Mouse (Mus musculus) midbrain, postnatal 0 days (tissue): ENCODE results near the gene Hic2. TPM values are rescaled to one million over a fixed set of nuclear protein-coding genes. Genes with fewer than 3 reads are reported as not detected.
A peak's percentile ranks its signal among the peaks of the same experiment; 100 is the strongest.

ENCODE experiments used
- ATAC-seq: fragments of 200-750 bp; cut with Nextera tagmentation; 2 replicates; pipeline ENCODE4 v1.8.0; 2017; ENCODE audit warnings: moderate number of reproducible peaks, mild to moderate bottlenecking, moderate TSS enrichment, moderate library complexity; ENCODE audit not compliant: low FRiP score
- DNase-seq: peaks from one replicate; pipeline ENCODE4 v3.0.0-alpha.2; 2015; ENCODE audit warnings: low spot score
- H3K27ac ChIP-seq: fragments of 300-500 bp; sonication (generic); 2 replicates; pipeline ENCODE4 v1.5.1; 2014; ENCODE audit warnings: low read depth, mild to moderate bottlenecking, low read length, mixed read lengths
- H3K27me3 ChIP-seq: fragments of 300-500 bp; sonication (generic); 2 replicates; pipeline ENCODE4 v1.6.1; 2014; ENCODE audit warnings: low read length, control low read depth, mixed read lengths; ENCODE audit not compliant: insufficient read depth
- H3K36me3 ChIP-seq: fragments of 300-500 bp; sonication (generic); 2 replicates; pipeline ENCODE4 v1.6.1; 2014; ENCODE audit warnings: low read length, control low read depth, mixed read lengths; ENCODE audit not compliant: insufficient read depth
- H3K4me1 ChIP-seq: fragments of 300-500 bp; sonication (generic); 2 replicates; pipeline ENCODE4 v1.6.1; 2014; ENCODE audit warnings: mild to moderate bottlenecking, control low read depth, antibody characterized with exemption, low read length, mixed read lengths; ENCODE audit not compliant: insufficient read depth
- H3K4me2 ChIP-seq: fragments of 300-500 bp; sonication (generic); 2 replicates; pipeline ENCODE4 v1.6.1; 2014; ENCODE audit warnings: low read depth, mild to moderate bottlenecking, low read length, mixed read lengths; ENCODE audit not compliant: poor library complexity, severe bottlenecking
- H3K4me3 ChIP-seq: fragments of 300-500 bp; sonication (generic); 2 replicates; pipeline ENCODE4 v1.5.1; 2014; ENCODE audit warnings: low read depth, mild to moderate bottlenecking, low read length, moderate library complexity
- H3K9ac ChIP-seq: fragments of 300-500 bp; sonication (generic); replicated peaks from 2 replicates; pipeline ENCODE4 v1.6.1; 2014; ENCODE audit warnings: mild to moderate bottlenecking, low read length, moderate library complexity, mixed read lengths; ENCODE audit not compliant: poor library complexity, severe bottlenecking
- H3K9me3 ChIP-seq: fragments of 300-500 bp; sonication (generic); 2 replicates; pipeline ENCODE4 v1.6.1; 2016; ENCODE audit warnings: low read length, control low read depth
- CTCF ChIP-seq: IDR thresholded peaks from 2 replicates; pipeline ENCODE4 v1.5.1; 2016; ENCODE audit warnings: antibody characterized with exemption, mild to moderate bottlenecking
- WGBS: fragments of 180-500 bp; shearing (Covaris S2); extraction: QIAGEN DNeasy Blood & Tissue Kit; methylation state at CpG from one replicate; pipeline ENCODE4 v1.1.7; 2014; 5-methylcytosine and 5-hydroxymethylcytosine counted together
- polyA plus RNA-seq: library from polyadenylated mRNA; unstranded; fragments of >200 nt; fragmentation: Nextera tagmentation; extraction: Ambion mirVana; gene quantifications from 2 replicates; pipeline ENCODE4 v1.2.1, GENCODE M21; 2015
- total RNA-seq: library from RNA; depleted of rRNA; stranded (reverse); fragments of >200 nt; gene quantifications from 2 replicates; pipeline ENCODE4 v1.2.3, GENCODE M21; 2014

Gene Hic2
- total and polyA plus RNA-seq, 2 experiments from 2014 or later: 5.4 to 13.8 TPM

DNA sequence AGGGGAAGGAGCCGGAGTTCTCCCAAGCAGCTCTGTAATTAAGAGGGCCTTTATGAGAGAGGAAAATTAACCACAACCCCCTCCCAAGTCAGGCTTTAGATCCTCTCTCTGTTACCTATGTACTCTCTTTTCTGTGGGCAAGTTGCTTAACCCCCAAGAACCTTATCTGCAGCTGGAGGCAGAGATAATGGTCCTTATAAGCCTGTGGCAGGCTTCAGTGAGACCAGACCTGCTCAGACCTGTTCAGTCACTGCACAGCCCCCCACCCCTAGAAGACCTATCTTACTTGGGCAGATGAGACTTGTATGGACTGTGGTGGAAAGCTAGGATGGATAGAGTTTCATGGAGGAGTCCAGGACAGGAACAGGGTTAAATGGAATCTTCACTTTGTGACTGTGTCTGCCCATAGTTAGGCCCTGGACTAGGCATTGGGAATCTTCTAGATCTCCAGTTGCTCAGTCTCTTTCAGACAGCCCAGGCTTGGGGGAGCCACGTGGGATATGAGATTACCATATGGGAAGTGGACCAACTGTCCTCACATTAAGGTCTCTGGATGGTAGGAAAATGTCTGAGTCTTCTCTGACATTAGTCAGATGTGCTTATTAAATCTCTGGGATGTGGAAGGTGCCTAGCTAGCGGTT lies 18.8 kb downstream of the Hic2 start:
- 77% methylated on average over 3 of the region's 3 CpGs for WGBS
- peak; percentile 32; the same call in 1 of the 2 replicates for ATAC-seq
- TF ChIP-seq CTCF: no peak
- H3K4me2 ChIP-seq: no peak overlapping the region
- DNase-seq: no peak
- no peak overlapping the region for H3K9ac ChIP-seq
- H3K4me3 ChIP-seq: no peak overlapping the region
- no peaks in the 10 kb centered on the region for H3K27me3 ChIP-seq
- H3K36me3 ChIP-seq: peaks cover 8% of the 10 kb centered on the region
- H3K27ac ChIP-seq: no peak overlapping the region
- peaks cover 7% of the 10 kb centered on the region; the same call in 1 of the 2 replicates for H3K4me1 ChIP-seq
- no peaks in the 10 kb centered on the region for H3K9me3 ChIP-seq

DNA sequence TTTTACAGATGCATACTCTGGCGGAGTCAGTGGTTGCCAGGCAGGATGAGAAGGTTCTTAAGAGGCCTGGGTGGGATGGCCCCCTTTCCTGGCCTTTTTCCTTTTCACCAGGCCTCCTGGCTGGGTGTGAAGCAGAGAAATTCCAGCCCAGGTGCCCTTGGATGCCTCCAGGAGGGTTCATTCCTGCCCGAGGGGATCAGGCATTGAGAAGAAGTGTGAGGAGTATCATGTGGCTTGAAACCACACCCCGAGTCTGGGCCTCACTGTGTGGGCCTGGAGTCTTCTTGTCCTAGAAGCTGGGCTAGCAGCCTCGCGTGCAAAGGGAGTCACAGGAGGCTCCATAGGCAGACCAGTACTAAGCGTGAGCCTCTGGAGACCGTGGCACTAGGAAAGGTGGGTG lies 19.5 kb downstream of the Hic2 start:
- 69% methylated on average over 7 of the region's 7 CpGs for WGBS
- no peak overlapping the region for H3K4me2 ChIP-seq
- H3K36me3 ChIP-seq: peaks cover 15% of the 10 kb centered on the region
- H3K27me3 ChIP-seq: no peaks in the 10 kb centered on the region
- H3K4me1 ChIP-seq: peaks cover 7% of the 10 kb centered on the region; the same call in 1 of the 2 replicates
- H3K4me3 ChIP-seq: no peak overlapping the region
- H3K27ac ChIP-seq: no peak overlapping the region
- TF ChIP-seq CTCF: no peak
- no peak overlapping the region for H3K9ac ChIP-seq
- H3K9me3 ChIP-seq: no peaks in the 10 kb centered on the region
- ATAC-seq: no peak
- no peak for DNase-seq

GRCm38 (mm10) chr16:17254005-17254597 lies 20.7 kb downstream of the Hic2 start:
- Histone ChIP-seq H3K4me1 (peaks cover 7% of the 10 kb centered on the region; the same call in 1 of the 2 replicates), H3K36me3 (peaks cover 27% of the 10 kb centered on the region), H3K4me2 (no peak overlapping the region), H3K4me3 (no peak overlapping the region), H3K27ac (no peak overlapping the region), H3K9me3 (no peaks in the 10 kb centered on the region), H3K27me3 (no peaks in the 10 kb centered on the region), H3K9ac (no peak overlapping the region)
- DNase-seq: no peak
- WGBS: 18% methylated on average over 4 of the region's 4 CpGs
- no peak for ATAC-seq
- no peak for TF ChIP-seq CTCF

- H3K27me3 ChIP-seq: no peaks in the 10 kb centered on the region
- no peak for TF ChIP-seq CTCF
- H3K9ac ChIP-seq: no peak overlapping the region
- no peak for ATAC-seq
- DNase-seq: no peak
- H3K4me2 ChIP-seq: no peak overlapping the region
- WGBS: 88% methylated on average over 2 of the region's 2 CpGs
- H3K36me3 ChIP-seq: peaks cover 29% of the 10 kb centered on the region
- H3K27ac ChIP-seq: no peak overlapping the region
- no peak overlapping the region for H3K4me3 ChIP-seq
- H3K4me1 ChIP-seq: peaks cover 7% of the 10 kb centered on the region; the same call in 1 of the 2 replicates
- H3K9me3 ChIP-seq: no peaks in the 10 kb centered on the region
Observed at GRCm38 (mm10) chr16:17255270-17255669, 21.9 kb downstream of the Hic2 start.

GRCm38 (mm10) chr16:17257359-17257821 lies 24.0 kb downstream of the Hic2 start:
- H3K4me2 ChIP-seq: no peak overlapping the region
- H3K4me3 ChIP-seq: no peak overlapping the region
- H3K27ac ChIP-seq: no peak overlapping the region
- 85% methylated on average over 9 of the region's 9 CpGs for whole genome bisulfite sequencing
- no peak for TF ChIP-seq CTCF
- ATAC-seq (0 out of 2 replicates have a peak, but pooled peaks have one; percentile 27), DNase-seq (peak; percentile 73)
- peaks cover 36% of the 10 kb centered on the region for H3K36me3 ChIP-seq
- peaks cover 7% of the 10 kb centered on the region; the same call in 1 of the 2 replicates for H3K4me1 ChIP-seq
- H3K27me3 ChIP-seq: no peaks in the 10 kb centered on the region
- no peaks in the 10 kb centered on the region for H3K9me3 ChIP-seq
- no peak overlapping the region for H3K9ac ChIP-seq

- Histone ChIP-seq H3K27me3 (no peaks in the 10 kb centered on the region), H3K4me1 (peaks cover 5% of the 10 kb centered on the region; the same call in 1 of the 2 replicates), H3K4me2 (no peak overlapping the region), H3K4me3 (no peak overlapping the region), H3K27ac (no peak overlapping the region), H3K9ac (no peak overlapping the region), H3K9me3 (no peaks in the 10 kb centered on the region), H3K36me3 (peaks cover 36% of the 10 kb centered on the region)
- TF ChIP-seq CTCF: no peak
- ATAC-seq (no peak), DNase-seq (no peak)
- 96% methylated on average over 12 of the region's 12 CpGs for WGBS
Observed at GRCm38 (mm10) chr16:17258917-17259316, 25.5 kb downstream of the Hic2 start.
